Mouse (Mus musculus): ENCODE measurements around the gene Tapbpl. TPM values are rescaled to one million over a fixed set of nuclear protein-coding genes. Genes with fewer than 3 reads are reported as not detected.

Gene Tapbpl
- polyA plus RNA-seq, 1 experiment from 2014 or later, result 1.9 TPM

DNA sequence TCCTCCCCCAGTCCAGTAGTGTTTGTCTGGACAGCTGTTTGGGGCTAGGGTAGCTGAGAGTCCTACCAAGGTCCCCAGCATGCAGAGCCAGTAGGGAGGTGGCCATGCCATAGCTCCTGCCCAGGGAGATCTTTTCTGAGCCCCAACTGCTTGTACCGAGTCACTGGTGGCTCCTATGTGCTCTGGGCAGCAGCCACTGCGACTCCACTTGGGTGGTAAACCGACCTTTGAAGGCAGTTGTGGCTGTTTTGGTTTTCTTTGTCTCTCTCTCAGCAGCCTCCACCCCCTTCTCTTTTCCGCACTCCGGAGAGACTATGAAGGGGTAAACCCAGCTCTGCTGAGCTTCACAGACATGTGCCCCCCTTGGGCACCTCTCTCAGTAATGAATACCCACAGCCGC, 5.1 kb upstream of the Tapbpl start, which contains the start of gene Cd27:
TSS of gene Cd27 (minus strand) at position 229 of the 400 bp plus-strand sequence.
- peaks cover 13% of the 10 kb centered on the region for H3K4me1 ChIP-seq
- ATAC-seq (ENCODE audit: low FRiP score, low read depth), result no peak
- H3K27ac ChIP-seq (replicated peaks), result no peak within 1 kb of the TSS
- no peaks in the 10 kb centered on the region for H3K27me3 ChIP-seq
- H3K4me3 ChIP-seq, result no peak within 1 kb of the TSS
- no peak within 1 kb of the TSS for H3K9ac ChIP-seq (replicated peaks)
- H3K9me3 ChIP-seq, result no peaks in the 10 kb centered on the region
- H3K4me2 ChIP-seq (replicated peaks), result no peak within 1 kb of the TSS
- H3K36me3 ChIP-seq, result no peaks in the 10 kb centered on the region
- 32% methylated on average over 6 of the region's 6 CpGs for WGBS

DNA sequence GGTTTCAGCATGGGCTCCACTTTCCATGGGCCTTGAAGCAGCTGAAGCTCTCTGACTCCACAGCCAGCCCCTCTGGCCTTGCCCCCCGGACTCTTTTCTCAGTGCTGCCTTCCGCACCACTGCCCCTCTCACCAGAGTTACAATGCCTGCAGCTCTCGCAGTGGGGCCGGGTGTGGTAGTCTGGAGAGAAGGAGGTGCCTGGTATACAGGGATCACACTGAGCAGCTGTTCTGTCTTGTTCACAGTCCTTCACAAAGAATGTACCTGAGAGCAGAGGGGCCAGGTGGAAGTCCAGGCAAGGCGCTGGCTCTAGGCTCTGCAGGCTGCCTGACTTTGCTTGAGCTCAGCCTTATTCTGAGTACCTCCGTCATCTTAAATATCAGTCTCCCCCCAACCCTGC, 4.7 kb upstream of the Tapbpl start:
- no peak overlapping the region for H3K4me3 ChIP-seq
- H3K27me3 ChIP-seq, result no peaks in the 10 kb centered on the region
- WGBS, result 61% methylated on average over 6 of the region's 6 CpGs
- no peak overlapping the region for H3K9ac ChIP-seq (replicated peaks)
- H3K36me3 ChIP-seq, result no peaks in the 10 kb centered on the region
- H3K4me1 ChIP-seq, result peaks cover 17% of the 10 kb centered on the region
- no peaks in the 10 kb centered on the region for H3K9me3 ChIP-seq
- ATAC-seq (ENCODE audit: low FRiP score, low read depth), result no peak
- no peak overlapping the region for H3K27ac ChIP-seq (replicated peaks)
- H3K4me2 ChIP-seq (replicated peaks), result no peak overlapping the region

DNA sequence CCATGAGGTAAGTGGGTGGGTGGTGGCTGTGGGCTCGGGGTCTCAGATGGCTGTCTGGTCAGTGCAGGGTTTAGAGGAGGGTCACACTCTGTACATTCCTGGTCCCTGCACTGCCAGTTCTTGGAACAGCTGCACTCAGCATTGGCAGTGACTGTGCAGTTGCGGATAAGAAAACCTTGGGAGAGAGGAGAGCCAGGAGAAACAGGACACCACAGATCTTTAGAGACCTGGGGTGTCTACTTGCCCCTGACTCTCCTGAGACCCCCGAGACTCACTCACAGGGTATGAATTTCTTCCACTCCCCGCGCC, 2.8 kb upstream of the Tapbpl start:
- Histone ChIP-seq H3K36me3 (no peaks in the 10 kb centered on the region), H3K27ac (replicated peaks) (no peak overlapping the region), H3K9me3 (no peaks in the 10 kb centered on the region), H3K9ac (replicated peaks) (no peak overlapping the region), H3K27me3 (no peaks in the 10 kb centered on the region), H3K4me1 (peaks cover 21% of the 10 kb centered on the region), H3K4me3 (no peak overlapping the region), H3K4me2 (replicated peaks) (no peak overlapping the region)
- ATAC-seq (ENCODE audit: low FRiP score, low read depth), result no peak
- whole genome bisulfite sequencing, result 75% methylated on average over 3 of the region's 5 CpGs

DNA sequence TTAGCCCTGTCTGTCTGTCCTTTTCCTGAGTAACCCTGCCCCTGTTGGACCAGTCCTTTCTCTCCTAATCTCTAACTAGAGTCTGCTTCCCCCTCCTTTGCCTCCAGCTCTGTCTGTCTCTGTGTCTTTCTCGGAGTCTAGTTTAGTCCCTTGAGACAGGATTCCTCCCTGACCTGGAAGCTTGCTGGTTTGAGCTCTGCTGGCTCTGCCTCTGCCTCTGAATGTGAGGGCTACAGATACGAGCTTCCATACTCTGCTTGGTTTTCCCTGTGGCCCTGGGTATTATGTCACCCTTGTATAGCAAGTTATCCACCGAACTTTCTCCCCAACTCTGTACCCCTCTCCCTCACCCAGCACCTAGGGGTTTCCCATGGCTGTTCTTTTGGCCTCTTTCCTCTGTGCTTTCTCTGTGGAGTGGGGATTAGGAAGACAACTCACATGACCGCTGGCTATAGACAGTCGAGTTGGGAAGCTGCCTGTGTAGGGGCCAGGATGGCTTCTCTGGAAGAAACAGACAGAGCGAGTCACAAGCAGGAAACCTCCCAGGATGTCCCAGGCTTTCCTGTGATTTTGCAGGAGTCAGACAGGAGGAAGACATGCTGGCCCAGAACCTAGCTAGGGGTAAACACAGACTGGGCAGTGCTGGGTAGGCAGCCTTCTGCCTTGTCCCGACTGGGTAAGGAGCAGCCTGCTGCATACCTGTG, 2.3 kb upstream of the Tapbpl start:
- H3K36me3 ChIP-seq, result no peaks in the 10 kb centered on the region
- H3K4me1 ChIP-seq, result peaks cover 21% of the 10 kb centered on the region
- no peaks in the 10 kb centered on the region for H3K9me3 ChIP-seq
- 66% methylated on average over 7 of the region's 7 CpGs for WGBS
- no peak overlapping the region for H3K27ac ChIP-seq (replicated peaks)
- H3K27me3 ChIP-seq, result no peaks in the 10 kb centered on the region
- no peak overlapping the region; the same call in 1 of the 2 replicates for H3K9ac ChIP-seq (replicated peaks)
- ATAC-seq (ENCODE audit: low FRiP score, low read depth), result no peak
- H3K4me3 ChIP-seq, result no peak overlapping the region
- no peak overlapping the region for H3K4me2 ChIP-seq (replicated peaks)

DNA sequence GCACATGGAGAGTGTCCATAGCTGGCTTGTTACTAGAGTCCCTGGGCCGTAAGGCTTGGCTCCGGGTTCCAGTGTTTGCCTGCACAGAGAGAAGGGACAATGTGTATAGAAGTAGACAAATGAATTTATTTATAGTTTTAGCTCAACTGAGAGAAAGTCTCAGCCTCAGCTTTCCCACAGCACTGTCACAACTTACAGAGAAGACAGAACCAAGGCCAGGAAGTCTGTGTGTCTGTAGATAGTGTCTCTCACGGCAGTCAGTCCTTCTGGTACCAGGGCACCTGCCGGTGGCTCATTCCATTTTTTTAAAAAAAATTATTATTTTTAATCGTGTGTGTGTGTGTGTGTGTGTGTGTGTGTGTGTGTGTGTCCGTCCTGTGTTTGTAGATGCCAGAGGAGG, 856 bp upstream of the Tapbpl start:
- Histone ChIP-seq H3K9ac (replicated peaks) (no peak overlapping the region), H3K36me3 (no peaks in the 10 kb centered on the region), H3K27ac (replicated peaks) (no peak overlapping the region), H3K4me3 (no peak overlapping the region), H3K9me3 (no peaks in the 10 kb centered on the region), H3K4me1 (peaks cover 21% of the 10 kb centered on the region), H3K27me3 (no peaks in the 10 kb centered on the region), H3K4me2 (replicated peaks) (no peak overlapping the region)
- ATAC-seq (ENCODE audit: low FRiP score, low read depth), result no peak
- 83% methylated on average over 6 of the region's 6 CpGs for WGBS

DNA sequence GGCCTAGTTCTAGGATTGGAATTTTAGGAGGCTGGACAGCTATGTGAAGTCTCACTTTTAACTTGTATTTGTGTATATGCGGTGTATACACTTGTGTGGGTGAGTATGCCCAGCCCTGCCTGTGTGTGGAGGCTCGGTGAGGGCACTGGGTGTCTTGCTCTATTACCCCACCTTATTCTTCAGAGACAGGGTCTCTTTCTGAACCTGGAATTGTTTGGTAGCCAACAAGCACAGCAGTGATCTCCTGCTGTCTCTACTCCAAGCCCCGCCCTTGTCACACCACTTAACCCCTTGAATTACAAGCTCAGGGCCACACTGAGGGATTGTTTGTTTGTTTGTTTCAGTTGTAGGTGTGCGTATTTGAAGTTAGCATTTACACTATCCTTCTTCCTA, 381 bp upstream of the Tapbpl start:
- H3K27ac ChIP-seq (replicated peaks), result 0 out of 2 replicates have a peak overlapping the region, but pooled peaks have one; percentile 42
- WGBS, result 59% methylated on average over 4 of the region's 4 CpGs
- no peak for ATAC-seq (ENCODE audit: low FRiP score, low read depth)
- no peaks in the 10 kb centered on the region for H3K36me3 ChIP-seq
- no peaks in the 10 kb centered on the region for H3K27me3 ChIP-seq
- peaks cover 21% of the 10 kb centered on the region for H3K4me1 ChIP-seq
- H3K4me3 ChIP-seq, result peak overlapping the region; percentile 43
- H3K9me3 ChIP-seq, result no peaks in the 10 kb centered on the region
- peak overlapping the region; percentile 79 for H3K4me2 ChIP-seq (replicated peaks)
- peak overlapping the region; percentile 65 for H3K9ac ChIP-seq (replicated peaks)

DNA sequence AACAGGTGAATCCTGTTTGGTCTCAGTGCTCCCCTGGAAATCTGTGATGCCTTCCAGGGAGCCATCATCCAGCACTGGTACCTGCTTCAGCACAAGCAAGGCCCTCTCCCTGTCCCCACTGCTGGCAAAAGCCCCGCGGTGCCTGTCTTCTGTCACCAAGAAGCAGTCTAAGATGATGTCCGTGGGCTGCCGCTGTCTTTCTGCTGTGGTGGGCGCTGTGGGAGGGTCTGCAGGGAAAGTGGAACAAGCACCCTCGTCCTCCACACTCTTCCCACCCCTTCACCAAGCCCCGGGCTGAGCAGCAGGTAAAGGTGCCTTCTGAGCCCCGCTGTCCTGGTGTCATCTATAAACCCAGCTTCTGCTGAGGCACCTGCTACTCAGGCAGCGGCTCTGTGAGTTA, 1.1 kb downstream of the Tapbpl start:
- Histone ChIP-seq H3K9ac (replicated peaks) (no peak overlapping the region), H3K4me1 (peaks cover 14% of the 10 kb centered on the region), H3K36me3 (no peaks in the 10 kb centered on the region), H3K4me2 (replicated peaks) (0 out of 2 replicates have a peak overlapping the region, but pooled peaks have one; percentile 2), H3K27me3 (no peaks in the 10 kb centered on the region), H3K27ac (replicated peaks) (no peak overlapping the region), H3K4me3 (no peak overlapping the region), H3K9me3 (no peaks in the 10 kb centered on the region)
- 70% methylated on average over 9 of the region's 9 CpGs for WGBS
- ATAC-seq (ENCODE audit: low FRiP score, low read depth), result 0 out of 2 replicates have a peak, but pooled peaks have one; percentile 17

DNA sequence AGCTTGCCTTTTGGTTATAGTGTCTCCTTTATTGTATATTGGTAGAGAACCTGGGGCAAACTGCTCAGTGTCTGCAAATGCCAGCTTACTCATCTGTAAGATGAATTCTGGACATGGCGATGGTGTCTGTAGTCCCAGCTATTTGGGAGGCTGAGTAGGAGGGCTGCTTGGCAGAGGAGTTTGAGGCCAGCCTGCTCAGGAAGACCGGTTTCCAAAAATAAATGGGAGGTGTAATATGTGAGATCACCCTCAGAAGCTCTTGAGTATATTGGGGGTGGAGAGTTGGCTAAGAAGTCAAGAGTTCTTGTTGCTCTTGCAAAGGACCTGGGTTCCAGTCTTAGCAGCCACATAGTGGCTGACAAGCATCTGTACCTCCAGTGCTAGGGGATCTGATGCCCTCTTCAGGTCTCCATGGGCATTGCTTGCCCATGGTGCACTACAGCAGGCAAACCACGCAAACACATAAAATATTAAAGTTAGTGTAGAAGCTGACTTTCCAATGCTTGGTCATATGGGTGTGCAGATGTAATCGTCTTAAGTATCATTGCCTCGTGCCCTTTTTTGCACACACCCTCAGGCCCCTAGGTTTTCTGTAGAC, 6.0 kb downstream of the Tapbpl start:
- ATAC-seq (ENCODE audit: low FRiP score, low read depth), result no peak
- Histone ChIP-seq H3K4me1 (no peaks in the 10 kb centered on the region), H3K27me3 (no peaks in the 10 kb centered on the region), H3K4me2 (replicated peaks) (no peak overlapping the region), H3K4me3 (no peak overlapping the region), H3K27ac (replicated peaks) (no peak overlapping the region), H3K9ac (replicated peaks) (no peak overlapping the region), H3K9me3 (no peaks in the 10 kb centered on the region), H3K36me3 (0 out of 2 replicates have a peak, but pooled peaks cover 3% of the 10 kb centered on the region)
- WGBS, result 86% methylated on average over 5 of the region's 5 CpGs

DNA sequence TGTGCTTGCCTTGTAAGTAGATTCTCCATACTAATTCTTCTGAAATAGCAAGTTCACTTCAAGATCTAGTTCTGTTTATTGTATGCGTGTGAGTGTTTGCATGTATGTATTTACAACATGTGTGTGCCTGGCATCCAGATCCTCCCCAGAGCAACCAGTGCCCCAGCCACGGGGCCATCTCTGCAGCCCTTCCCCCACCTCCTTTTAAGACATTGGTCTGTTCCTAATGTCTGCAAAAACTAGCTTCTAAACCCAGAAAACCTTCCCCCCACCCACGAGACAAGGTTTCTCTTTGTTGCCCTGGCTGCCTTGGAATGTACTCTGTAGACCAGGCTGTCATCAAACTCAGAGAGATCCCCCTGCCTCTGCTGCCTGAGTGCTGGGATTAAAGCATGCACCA, 9.1 kb downstream of the Tapbpl start:
- no peak overlapping the region for H3K9ac ChIP-seq (replicated peaks)
- H3K27me3 ChIP-seq, result no peaks in the 10 kb centered on the region
- no peak overlapping the region for H3K4me3 ChIP-seq
- no peaks in the 10 kb centered on the region for H3K9me3 ChIP-seq
- WGBS, result 79% methylated on average over 3 of the region's 3 CpGs
- ATAC-seq (ENCODE audit: low FRiP score, low read depth), result no peak
- 0 out of 2 replicates have a peak, but pooled peaks cover 3% of the 10 kb centered on the region for H3K36me3 ChIP-seq
- H3K4me2 ChIP-seq (replicated peaks), result no peak overlapping the region
- H3K27ac ChIP-seq (replicated peaks), result no peak overlapping the region
- no peaks in the 10 kb centered on the region for H3K4me1 ChIP-seq

DNA sequence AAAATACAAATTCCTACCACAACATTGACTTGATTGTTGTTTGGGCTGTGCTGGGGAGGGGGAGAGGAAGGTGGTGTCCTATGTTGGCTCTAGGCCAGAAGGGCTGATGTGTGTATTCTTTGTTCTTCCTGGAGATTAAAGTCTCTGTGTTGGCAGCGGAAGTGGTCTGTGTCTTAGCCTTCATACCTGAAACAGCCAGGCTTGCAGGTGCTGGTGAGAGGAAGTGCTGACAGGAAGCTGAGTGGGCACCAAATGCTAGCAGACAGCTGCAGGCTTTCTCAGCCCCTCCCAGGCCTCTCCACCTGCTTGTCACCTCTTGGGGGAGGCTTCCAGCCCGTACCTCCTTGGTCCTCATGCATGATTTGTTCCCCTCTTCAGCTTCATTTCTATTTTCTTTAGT, 9.5 kb downstream of the Tapbpl start:
- ATAC-seq (ENCODE audit: low FRiP score, low read depth), result no peak
- H3K36me3 ChIP-seq, result 0 out of 2 replicates have a peak, but pooled peaks cover 3% of the 10 kb centered on the region
- WGBS, result 70% methylated on average over 2 of the region's 2 CpGs
- no peak overlapping the region for H3K9ac ChIP-seq (replicated peaks)
- no peak overlapping the region for H3K4me2 ChIP-seq (replicated peaks)
- H3K27me3 ChIP-seq, result no peaks in the 10 kb centered on the region
- H3K27ac ChIP-seq (replicated peaks), result no peak overlapping the region
- H3K4me1 ChIP-seq, result no peaks in the 10 kb centered on the region
- no peak overlapping the region for H3K4me3 ChIP-seq
- H3K9me3 ChIP-seq, result no peaks in the 10 kb centered on the region

DNA sequence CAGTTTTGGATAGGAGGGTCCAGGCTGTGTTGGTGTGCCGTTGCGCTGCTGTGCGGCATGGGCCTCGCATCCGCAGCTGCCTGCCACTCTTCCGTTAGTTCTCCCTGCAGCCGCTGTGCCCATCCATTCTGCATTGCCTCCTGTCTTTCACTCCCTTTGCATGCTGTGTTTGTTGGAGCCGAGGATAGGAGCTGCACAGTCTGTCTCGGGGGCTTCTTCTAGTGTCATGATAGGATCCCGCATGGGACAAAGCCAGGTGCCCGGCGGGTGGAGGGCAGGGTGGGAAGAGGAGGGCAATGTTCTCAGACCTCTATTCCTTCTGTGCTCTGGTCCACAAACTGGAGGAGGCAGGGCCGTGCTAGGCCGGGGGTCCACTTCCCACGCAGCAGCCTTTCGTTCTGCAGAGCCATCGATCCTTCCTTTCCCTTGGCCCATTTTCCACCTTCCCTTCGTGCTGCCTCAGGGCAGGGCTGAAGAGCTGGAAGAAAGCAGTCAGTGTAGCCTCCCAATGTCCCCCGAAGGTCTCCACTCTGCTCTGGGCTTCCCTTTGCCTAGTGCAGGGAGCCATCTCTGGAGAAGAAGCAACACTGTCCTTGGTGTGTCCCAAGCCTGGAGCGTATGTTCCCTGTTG, 10.4 kb downstream of the Tapbpl start:
- Histone ChIP-seq H3K36me3 (0 out of 2 replicates have a peak, but pooled peaks cover 3% of the 10 kb centered on the region), H3K4me2 (replicated peaks) (no peak overlapping the region), H3K9me3 (no peaks in the 10 kb centered on the region), H3K27me3 (peaks cover 8% of the 10 kb centered on the region), H3K4me3 (no peak overlapping the region), H3K27ac (replicated peaks) (no peak overlapping the region), H3K4me1 (0 out of 2 replicates have a peak, but pooled peaks cover 3% of the 10 kb centered on the region), H3K9ac (replicated peaks) (no peak overlapping the region)
- ATAC-seq (ENCODE audit: low FRiP score, low read depth), result no peak
- 91% methylated on average over 20 of the region's 20 CpGs for WGBS

DNA sequence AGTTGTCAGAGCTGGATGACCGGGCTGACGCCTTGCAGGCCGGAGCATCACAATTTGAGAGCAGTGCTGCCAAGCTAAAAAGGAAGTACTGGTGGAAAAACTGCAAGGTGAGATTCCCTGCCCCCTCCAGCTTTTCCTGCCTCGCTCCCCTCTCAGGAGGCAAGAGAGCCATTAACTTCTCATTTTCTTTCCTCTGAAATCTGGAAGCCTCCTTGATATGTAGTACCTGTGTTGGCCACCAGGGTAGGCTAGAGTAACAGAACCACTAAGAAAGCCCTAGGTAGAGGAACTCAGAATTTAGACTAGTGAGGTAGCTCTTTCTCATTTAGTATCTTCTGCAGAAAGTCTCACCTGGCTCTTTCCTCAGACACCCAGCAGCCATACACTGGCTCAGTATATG, 12.7 kb downstream of the Tapbpl start:
- ATAC-seq (ENCODE audit: low FRiP score, low read depth), result no peak
- 0 out of 2 replicates have a peak, but pooled peaks cover 3% of the 10 kb centered on the region for H3K36me3 ChIP-seq
- H3K4me3 ChIP-seq, result no peak overlapping the region
- no peak overlapping the region for H3K9ac ChIP-seq (replicated peaks)
- H3K27ac ChIP-seq (replicated peaks), result no peak overlapping the region
- H3K27me3 ChIP-seq, result peaks cover 9% of the 10 kb centered on the region
- peaks cover 10% of the 10 kb centered on the region; the same call in 1 of the 2 replicates for H3K4me1 ChIP-seq
- WGBS, result 77% methylated on average over 4 of the region's 4 CpGs
- H3K4me2 ChIP-seq (replicated peaks), result no peak overlapping the region
- H3K9me3 ChIP-seq, result no peaks in the 10 kb centered on the region

Measured in midbrain, embryonic 12.5 days (tissue).